Mouse (Mus musculus) ES-Bruce4 (cell line): ENCODE data around the gene Mfsd6l.

Source experiments
- CTCF ChIP-seq: IDR thresholded peaks from one replicate; pipeline ENCODE4 v1.8.1; 2011; ENCODE audit warnings: low read depth, low read length
- POLR2A ChIP-seq: IDR thresholded peaks from one replicate; pipeline ENCODE4 v1.8.1; 2011; ENCODE audit warnings: low read length; ENCODE audit not compliant: insufficient read depth

- no peak for TF ChIP-seq POLR2A
- peak; percentile 54 for TF ChIP-seq CTCF
Observed at GRCm38 (mm10) chr11:68553981-68554471, 2.0 kb upstream of the Mfsd6l start.
